Mouse (Mus musculus) CH12.LX (cell line): ENCODE data around the gene Gm20388.

ENCODE experiments used
- HCFC1 ChIP-seq: IDR thresholded peaks from 2 replicates; pipeline ENCODE4 v1.6.1; 2012; ENCODE audit warnings: low read depth, mild to moderate bottlenecking, inconsistent platforms, low read length, improper control_type of control experiment
- POLR2A ChIP-seq: IDR thresholded peaks from 2 replicates; pipeline ENCODE4 v1.6.1; 2011; ENCODE audit warnings: low read depth, mild to moderate bottlenecking, improper control_type of control experiment, low read length
- USF2 ChIP-seq: conservative IDR thresholded peaks from 2 replicates; pipeline ENCODE4 v1.6.1; 2011; ENCODE audit warnings: low read depth, low read length, improper control_type of control experiment

DNA sequence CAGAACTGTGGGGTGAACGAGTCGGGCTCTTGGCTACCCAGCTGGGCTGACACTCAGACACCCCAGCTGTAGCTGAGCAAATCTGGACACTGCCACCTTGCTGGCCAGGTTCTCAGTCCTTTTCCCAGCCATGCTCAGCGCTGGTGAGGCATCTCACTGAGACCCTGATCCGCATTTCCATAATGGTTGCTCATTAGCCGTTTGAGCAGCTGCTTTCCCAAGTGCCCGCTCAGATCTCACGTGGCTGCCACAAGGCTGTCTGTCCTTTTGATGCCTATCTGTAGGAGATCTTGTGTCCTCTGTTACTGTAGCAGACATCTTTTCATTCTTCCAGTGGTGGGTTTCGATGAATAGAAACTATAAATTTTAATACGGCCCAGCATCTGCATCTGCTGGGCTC lies 3830.6 kb downstream of the Gm20388 start:
- TF ChIP-seq USF2 (no peak), POLR2A (no peak), HCFC1 (no peak)
